Mouse (Mus musculus) heart, postnatal 4 days (tissue): ENCODE measurements around the gene Slc3a1. TPM values are rescaled to one million over a fixed set of nuclear protein-coding genes. Genes with fewer than 3 reads are reported as not detected.

ENCODE experiments used
- DNase-seq: peaks from one replicate; pipeline ENCODE4 v3.0.0; 2021
- total RNA-seq, 2 experiments: library from RNA; stranded (reverse); gene quantifications; 2 replicates each; pipeline ENCODE4 v1.2.3; 2021

Gene Slc3a1
- total RNA-seq, 2 experiments from 2014 or later, result 0.16 to 0.26 TPM

GRCm38 (mm10) chr17:85090120-85091099, 62.2 kb downstream of the Slc3a1 start, which contains the start of the genes Prepl and Camkmt:
TSS of gene Prepl (minus strand) at chr17:85090241.
TSS of gene Camkmt (plus strand) at chr17:85090552.
- DNase-seq, result peak; percentile 96

- no peak for DNase-seq
Observed at GRCm38 (mm10) chr17:85091762-85092161, 63.6 kb downstream of the Slc3a1 start.

- no peak for DNase-seq
Observed at GRCm38 (mm10) chr17:85096396-85096795, 68.2 kb downstream of the Slc3a1 start.

GRCm38 (mm10) chr17:85098677-85099323, 70.6 kb downstream of the Slc3a1 start:
- DNase-seq, result no peak

- no peak for DNase-seq
Observed at GRCm38 (mm10) chr17:85100232-85100631, 72.1 kb downstream of the Slc3a1 start.

GRCm38 (mm10) chr17:85101751-85102150, 73.6 kb downstream of the Slc3a1 start:
- DNase-seq, result no peak

GRCm38 (mm10) chr17:85103310-85103709, 75.1 kb downstream of the Slc3a1 start:
- no peak for DNase-seq

GRCm38 (mm10) chr17:85110640-85111039, 82.5 kb downstream of the Slc3a1 start:
- no peak for DNase-seq

- DNase-seq, result no peak
Observed at GRCm38 (mm10) chr17:85113441-85113840, 85.3 kb downstream of the Slc3a1 start.

Other genes with a start within 250 kb of the Slc3a1 start
- gene Lrpprc, start 237.6 kb upstream of the Slc3a1 start, total RNA-seq, result 100 to 1,000 TPM; 146 to 149 TPM
- gene Ppm1b, start 71.6 kb upstream of the Slc3a1 start, total RNA-seq, result 10 to 100 TPM; 85.6 to 91.3 TPM
- 100 to 1,000 TPM; 117 to 118 TPM for gene Prepl, start 61.9 kb downstream of the Slc3a1 start, total RNA-seq
- 1 to 10 TPM; 4.1 to 5.3 TPM for gene Camkmt, start 62.2 kb downstream of the Slc3a1 start, total RNA-seq